8 mouse cellular contexts compared by ENCODE assay signal in the genomic region with DNA sequence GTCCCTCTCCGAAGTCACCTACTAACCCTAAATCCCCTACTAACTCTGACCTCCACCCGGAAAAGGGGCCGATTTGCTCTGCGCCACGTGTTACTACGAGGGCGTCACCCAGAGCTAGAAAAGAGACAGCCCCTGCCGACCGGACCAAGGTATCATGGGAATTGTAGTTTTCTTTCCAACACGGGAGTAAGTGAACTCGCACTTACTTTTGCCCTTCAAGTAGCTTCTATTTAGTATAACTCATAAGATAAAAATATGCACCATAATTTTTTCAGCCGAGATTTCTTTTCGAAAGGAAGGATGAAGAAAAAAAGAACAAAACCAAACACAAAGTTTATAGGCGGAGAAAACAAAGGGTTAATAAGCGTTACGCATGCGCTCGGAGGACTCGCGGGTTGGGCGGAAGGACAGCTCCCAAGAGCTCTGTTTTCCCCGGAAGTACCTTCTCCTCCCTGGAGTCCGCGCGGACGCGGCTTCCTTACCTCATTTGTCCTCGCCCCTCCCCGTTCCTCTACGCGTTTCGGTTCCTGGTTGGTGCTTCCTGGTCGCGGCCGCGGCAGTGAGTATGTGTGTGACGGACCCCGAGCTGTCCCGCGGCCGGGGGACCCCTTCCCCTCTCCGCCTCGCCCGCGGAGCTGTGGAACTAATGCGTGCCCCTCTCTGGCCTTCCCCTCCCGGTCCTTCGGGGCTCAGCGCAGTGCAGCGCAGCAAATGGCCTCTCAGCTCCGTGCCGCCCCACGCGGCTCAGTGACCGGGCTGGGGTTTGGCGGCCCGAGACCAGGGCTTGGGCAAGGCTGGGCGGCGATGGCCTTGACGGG. TPM values are rescaled to one million over a fixed set of nuclear protein-coding genes. Genes with fewer than 3 reads are reported as not detected.
DNase-seq lines count a peak whose midpoint lies in the region; ATAC-seq lines count a peak whose summit lies in the region.

No protein-coding gene starts in this region.

- H3K4me2 ChIP-seq in lung, embryonic 16.5 days (ENCODE audit: low read depth, low read length): peak overlapping the region; percentile 81

- peak overlapping the region; percentile 98 for H3K4me3 ChIP-seq in lung, embryonic 16.5 days (ENCODE audit: low read length)

- H3K27me3 ChIP-seq in lung, embryonic 16.5 days (ENCODE audit: control insufficient read depth, insufficient read depth, low read depth, low read length): no peaks in the 10 kb centered on the region

- H3K9me3 ChIP-seq in lung, embryonic 16.5 days (ENCODE audit: control insufficient read depth, low read length): no peaks in the 10 kb centered on the region

- DNase-seq in MEL-GATA-1-ER (ENCODE audit: extremely low read depth, low read depth): peak; percentile 92
- peak; percentile 87 for DNase-seq in cerebellum, adult 8-10 months
- peak; percentile 95 for DNase-seq in forelimb bud, embryonic 11.5 days (ENCODE audit: low read depth, low spot score)
- DNase-seq in layer of hippocampus, adult 9-10 months (ENCODE audit: low spot score): peak; percentile 83
- peak; percentile 70 for DNase-seq in ovary, postnatal 10 days (ENCODE audit: low spot score)
- DNase-seq in thymus, postnatal 10 days (ENCODE audit: low spot score in 2 of 2): peak; percentile 85 to 89

- H3K4me1 ChIP-seq in lung, embryonic 16.5 days (replicated peaks; ENCODE audit: control insufficient read depth, insufficient read depth, low read length): peaks cover 10% of the 10 kb centered on the region

- H3K27ac ChIP-seq in lung, embryonic 16.5 days (ENCODE audit: low read length): peak overlapping the region; percentile 95

- peak; percentile 95 to 96 for ATAC-seq in hematopoietic stem cell, adult 5-6 weeks (replicated peaks in 1 of 2; ENCODE audit: insufficient read depth in 1 of 2, low FRiP score in 2 of 2, low TSS enrichment in 1 of 2, low read depth in 1 of 2, poor library complexity in 2 of 2, severe bottlenecking in 2 of 2)
- peak; percentile 99 for ATAC-seq in lung, embryonic 16.5 days (ENCODE audit: low read depth)

- under 1% methylated on average over 60 of the region's 60 CpGs for WGBS in lung, embryonic 16.5 days

- H3K9ac ChIP-seq in lung, embryonic 16.5 days (ENCODE audit: low read length): peak overlapping the region; percentile 99

- H3K36me3 ChIP-seq in lung, embryonic 16.5 days (ENCODE audit: control insufficient read depth, insufficient read depth, low read length): no peaks in the 10 kb centered on the region

RNA-seq across cellular contexts. Expression of a gene that starts 0.7 kb away (rescaled TPM):
- total RNA-seq in hematopoietic stem cell, adult 5-6 weeks (2017): 145 and 223 TPM in 2 replicates
- polyA plus RNA-seq in lung, embryonic 16.5 days (2015; fragmentation: Nextera tagmentation; extraction: Ambion mirVana): 36.6 and 39.7 TPM in 2 replicates

RNA-seq across cellular contexts. Expression of a gene that starts 46.1 kb away (rescaled TPM):
- not detected in 2 replicates for total RNA-seq in hematopoietic stem cell, adult 5-6 weeks (2017)
- polyA plus RNA-seq in lung, embryonic 16.5 days (2015; fragmentation: Nextera tagmentation; extraction: Ambion mirVana): 0.19 TPM in 1 of 2 replicates, not detected in the other

Comparison
In these comparisons a context has a peak if more than half of its experiments do, and no peak if none do; other contexts are left out.
1. Peak in every context shown above with its lines: DNase-seq, ATAC-seq, H3K4me3 ChIP-seq and H3K27ac ChIP-seq.